ENCODE assay signal across 11 mouse cellular contexts in the genomic region with DNA sequence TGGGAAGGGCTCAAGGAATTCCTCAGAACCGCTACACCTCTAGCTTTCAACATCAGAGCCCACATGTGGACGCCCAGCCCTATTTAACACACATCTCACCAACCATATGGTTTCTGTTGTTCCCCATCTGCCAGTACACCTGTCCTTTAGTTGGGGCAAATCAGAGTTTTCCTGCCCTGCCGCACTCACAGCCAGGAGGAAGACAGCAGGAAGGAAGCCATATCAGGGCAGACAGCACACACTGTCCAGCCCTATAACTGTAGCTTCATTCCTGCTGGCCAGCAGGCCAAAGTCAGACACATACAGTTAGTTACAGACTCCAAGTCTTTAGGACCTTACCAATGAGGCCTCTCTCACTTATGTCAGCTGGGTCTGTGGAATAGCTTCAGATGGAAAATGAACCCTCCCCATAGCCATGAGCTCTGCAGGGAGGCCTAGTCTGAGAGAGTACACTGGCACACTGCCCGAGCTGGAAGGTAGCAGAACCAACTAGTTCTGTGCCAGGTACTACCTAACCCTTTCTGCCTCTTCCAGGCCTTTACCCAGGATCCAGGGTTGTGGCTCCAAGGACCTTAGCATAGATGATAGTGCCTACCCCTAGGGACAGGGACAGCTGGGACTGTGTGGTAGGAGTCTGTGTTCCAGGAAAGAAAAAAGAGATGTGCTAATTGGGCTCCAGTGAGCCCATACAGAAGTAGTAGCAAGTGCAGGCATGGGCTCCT. TPM values are rescaled to one million over a fixed set of nuclear protein-coding genes. Genes with fewer than 3 reads are reported as not detected.
A peak's percentile ranks its signal among the peaks of the same experiment; 100 is the strongest.
DNase-seq lines count a peak whose midpoint lies in the region; ATAC-seq and TF ChIP-seq lines count a peak whose summit lies in the region.
"Had no signal": no experiment of that assay in that cellular context is flagged by ENCODE, and none has a peak within 500 bp of the region (broad histone marks: within the 10 kb centered on the region; RNA-seq: fewer than 3 reads in every experiment).

No protein-coding gene starts in this region.

- no peak for TF ChIP-seq POLR2A in limb, embryonic 14.5 days (IDR thresholded peaks at IDR 0.05; ENCODE audit: borderline replicate concordance, extremely low read depth, insufficient read depth, insufficient read length)

- H3K4me2 ChIP-seq in limb, embryonic 14.5 days (replicated peaks; ENCODE audit: low read depth, low read length, severe bottlenecking): no peak overlapping the region
- H3K4me2 ChIP-seq: neural tube, embryonic 12.5 days had no signal

- peak; percentile 68 for DNase-seq in gastrocnemius, adult 2 months
- no peak for DNase-seq in gastrocnemius, adult 18-20 months (ENCODE audit: low spot score)
- no peak for DNase-seq in limb, embryonic 14.5 days (ENCODE audit: low spot score)
- no peak for DNase-seq in limb, embryonic 10.5 days (ENCODE audit: low spot score)
- DNase-seq in cerebellum, postnatal 25 days: peak; percentile 84 to 91
- DNase-seq in kidney, postnatal 25 days: peak; percentile 78 to 83
- no peak for DNase-seq in lung, adult 18-20 months
- DNase-seq in urinary bladder, adult 2 months (ENCODE audit: low spot score): no peak

- peaks cover 100% of the 10 kb centered on the region for H3K36me3 ChIP-seq in limb, embryonic 14.5 days (ENCODE audit: control insufficient read depth, insufficient read depth, low read length)
- H3K36me3 ChIP-seq in limb, embryonic 10.5 days: peaks cover 100% of the 10 kb centered on the region

- peaks cover 3% of the 10 kb centered on the region; the same call in 1 of the 2 replicates for H3K4me1 ChIP-seq in limb, embryonic 14.5 days (ENCODE audit: control insufficient read depth, insufficient read depth, low read length)
- no peaks in the 10 kb centered on the region for H3K4me1 ChIP-seq in limb, embryonic 10.5 days
- H3K4me1 ChIP-seq: neural tube, embryonic 12.5 days had no signal

- peak overlapping the region; percentile 9 for H3K4me3 ChIP-seq in gastrocnemius, adult 2 months
- no peak overlapping the region for H3K4me3 ChIP-seq in limb, embryonic 14.5 days (replicated peaks; ENCODE audit: low read length)
- no peak overlapping the region for H3K4me3 ChIP-seq in limb, embryonic 10.5 days
- H3K4me3 ChIP-seq: neural tube, embryonic 12.5 days had no signal

- H3K27me3 ChIP-seq in limb, embryonic 14.5 days (ENCODE audit: control insufficient read depth, insufficient read depth, low read length): no peaks in the 10 kb centered on the region
- no peaks in the 10 kb centered on the region for H3K27me3 ChIP-seq in limb, embryonic 10.5 days (ENCODE audit: low read depth, poor library complexity, severe bottlenecking)
- H3K27me3 ChIP-seq: CH12.LX; neural tube, embryonic 12.5 days had no signal

- H3K9me3 ChIP-seq in limb, embryonic 14.5 days (ENCODE audit: control insufficient read depth, low read length): no peaks in the 10 kb centered on the region
- H3K9me3 ChIP-seq in limb, embryonic 10.5 days (replicated peaks): no peaks in the 10 kb centered on the region
- H3K9me3 ChIP-seq: neural tube, embryonic 12.5 days had no signal

- H3K27ac ChIP-seq in gastrocnemius, adult 2 months: peak overlapping the region; percentile 68
- 0 out of 2 replicates have a peak overlapping the region, but pooled peaks have one; percentile 19 for H3K27ac ChIP-seq in limb, embryonic 14.5 days (replicated peaks; ENCODE audit: low read depth, low read length)
- no peak overlapping the region for H3K27ac ChIP-seq in limb, embryonic 10.5 days
- H3K27ac ChIP-seq: neural tube, embryonic 12.5 days had no signal

- WGBS in limb, embryonic 14.5 days: 70% methylated on average over 4 of the region's 4 CpGs
- 90% methylated on average over 4 of the region's 4 CpGs for WGBS in limb, embryonic 10.5 days

- TF ChIP-seq CTCF in gastrocnemius, adult 2 months (IDR thresholded peaks at IDR 0.05): no peak

- no peak for ATAC-seq in limb, embryonic 14.5 days (ENCODE audit: low FRiP score, low read depth)
- ATAC-seq: inflammation-experienced regulatory T-cells, adult 6 months had no signal

- intact Hi-C loops in gastrocnemius, adult 2 months (cut with DNase I): no loop called here

- no peak overlapping the region for H3K9ac ChIP-seq in limb, embryonic 14.5 days (ENCODE audit: low read depth, low read length, severe bottlenecking)
- H3K9ac ChIP-seq: neural tube, embryonic 12.5 days had no signal

RNA-seq across cellular contexts. Expression of a gene that starts 19.4 kb away (rescaled TPM):
- 10 to 100 TPM; 42.7 to 64.8 TPM for total RNA-seq in gastrocnemius, adult 2 months (2021)
- total RNA-seq in gastrocnemius, adult 18-20 months (2021): 10 to 100 TPM; 38.3 to 70.3 TPM
- polyA plus RNA-seq in limb, embryonic 14.5 days (2012; rRNA removed): 136 and 143 TPM in 2 replicates
- 231 and 246 TPM in 2 replicates for polyA plus RNA-seq in limb, embryonic 14.5 days (2014; fragmentation: Nextera tagmentation; extraction: Ambion mirVana)
- polyA plus RNA-seq in limb, embryonic 10.5 days (2016; fragmentation: Nextera tagmentation; extraction: Ambion mirVana): 197 and 214 TPM in 2 replicates
- polyA plus RNA-seq in urinary bladder, adult 2 months (2012; rRNA removed): 279 and 284 TPM in 2 replicates

RNA-seq across cellular contexts. Expression of a gene that starts 40.7 kb away (rescaled TPM):
- total RNA-seq in gastrocnemius, adult 2 months (2021): under 1 TPM; 0.20 to 0.25 TPM
- total RNA-seq in gastrocnemius, adult 18-20 months (2021): under 1 TPM; 0.27 to 0.33 TPM
- 0.51 and 0.85 TPM in 2 replicates for polyA plus RNA-seq in limb, embryonic 14.5 days (2012; rRNA removed)
- polyA plus RNA-seq in limb, embryonic 14.5 days (2014; fragmentation: Nextera tagmentation; extraction: Ambion mirVana): 0.57 and 0.66 TPM in 2 replicates
- polyA plus RNA-seq in limb, embryonic 10.5 days (2016; fragmentation: Nextera tagmentation; extraction: Ambion mirVana): 0.13 TPM in 1 of 2 replicates, not detected in the other
- polyA plus RNA-seq in urinary bladder, adult 2 months (2012; rRNA removed): 3.3 and 3.7 TPM in 2 replicates

Comparison
In these comparisons a context has a peak if more than half of its experiments do, and no peak if none do; other contexts are left out.
1. DNase-seq: peak in gastrocnemius, adult 2 months (single experiment), cerebellum, postnatal 25 days (2 of 2) and kidney, postnatal 25 days (2 of 2); none in gastrocnemius, adult 18-20 months (single experiment), limb, embryonic 14.5 days (single experiment), limb, embryonic 10.5 days (single experiment), lung, adult 18-20 months (0 of 2) and urinary bladder, adult 2 months (single experiment).